Mouse (Mus musculus) hindbrain, embryonic 12.5 days (tissue): ENCODE measurements around the gene Gm3336. TPM values are rescaled to one million over a fixed set of nuclear protein-coding genes. Genes with fewer than 3 reads are reported as not detected.

ENCODE experiments used
- ATAC-seq: fragments of 200-750 bp; cut with Nextera tagmentation; 2 replicates; pipeline ENCODE4 v1.8.0; 2017; ENCODE audit warnings: moderate TSS enrichment; ENCODE audit not compliant: low FRiP score
- H3K27ac ChIP-seq: fragments of 300-500 bp; sonication (generic); 2 replicates; pipeline ENCODE4 v1.5.1; 2016; ENCODE audit warnings: mild to moderate bottlenecking
- H3K27me3 ChIP-seq: fragments of 300-500 bp; sonication (generic); 2 replicates; pipeline ENCODE4 v1.6.1; 2016; ENCODE audit warnings: mild to moderate bottlenecking
- H3K36me3 ChIP-seq: fragments of 300-500 bp; sonication (generic); 2 replicates; pipeline ENCODE4 v1.6.1; 2016; ENCODE audit warnings: mild to moderate bottlenecking
- H3K4me1 ChIP-seq: fragments of 300-500 bp; sonication (generic); 2 replicates; pipeline ENCODE4 v1.6.1; 2016
- H3K4me2 ChIP-seq: fragments of 300-500 bp; sonication (generic); replicated peaks from 2 replicates; pipeline ENCODE4 v1.6.1; 2016; ENCODE audit warnings: mild to moderate bottlenecking
- H3K4me3 ChIP-seq: fragments of 300-500 bp; sonication (generic); 2 replicates; pipeline ENCODE4 v1.5.1; 2016; ENCODE audit warnings: mild to moderate bottlenecking
- H3K9ac ChIP-seq: fragments of 300-500 bp; sonication (generic); 2 replicates; pipeline ENCODE4 v1.6.1; 2016; ENCODE audit warnings: mild to moderate bottlenecking, moderate library complexity
- H3K9me3 ChIP-seq: fragments of 300-500 bp; sonication (generic); replicated peaks from 2 replicates; pipeline ENCODE4 v1.6.1; 2016; ENCODE audit warnings: mild to moderate bottlenecking
- WGBS: fragments of 180-500 bp; shearing (Covaris S2); methylation state at CpG from one replicate; pipeline ENCODE4 v1.1.7; 2016; 5-methylcytosine and 5-hydroxymethylcytosine counted together
- polyA plus RNA-seq: library from polyadenylated mRNA; unstranded; fragments of >200 nt; fragmentation: Nextera tagmentation; extraction: Ambion mirVana; gene quantifications from 2 replicates; pipeline ENCODE4 v1.2.1, GENCODE M21; 2016

Gm3336 gene
- polyA plus RNA-seq, 1 experiment from 2014 or later = not detected

- no peaks in the 10 kb centered on the region for H3K9me3 ChIP-seq
- no peak for ATAC-seq
- peak overlapping the region; percentile 70 for H3K4me3 ChIP-seq
- peaks cover 24% of the 10 kb centered on the region for H3K36me3 ChIP-seq
- 83% methylated on average over 24 of the region's 24 CpGs for WGBS
- peak overlapping the region; percentile 92 for H3K4me2 ChIP-seq
- no peak overlapping the region for H3K27ac ChIP-seq
- peaks cover 50% of the 10 kb centered on the region for H3K4me1 ChIP-seq
- H3K9ac ChIP-seq = peak overlapping the region; percentile 84
- no peaks in the 10 kb centered on the region for H3K27me3 ChIP-seq
Measured at GRCm38 (mm10) chr8:70755661-70756475, 37.5 kb downstream of the Gm3336 start.

- no peaks in the 10 kb centered on the region for H3K9me3 ChIP-seq
- 0 out of 2 replicates have a peak overlapping the region, but pooled peaks have one; percentile 84 for H3K9ac ChIP-seq
- WGBS = 89% methylated on average over 6 of the region's 6 CpGs
- peaks cover 24% of the 10 kb centered on the region for H3K36me3 ChIP-seq
- ATAC-seq = no peak
- H3K27me3 ChIP-seq = no peaks in the 10 kb centered on the region
- H3K27ac ChIP-seq = no peak overlapping the region
- H3K4me2 ChIP-seq = no peak overlapping the region
- H3K4me3 ChIP-seq = no peak overlapping the region
- peaks cover 54% of the 10 kb centered on the region for H3K4me1 ChIP-seq
Measured at GRCm38 (mm10) chr8:70756476-70757040, 38.2 kb downstream of the Gm3336 start.

DNA sequence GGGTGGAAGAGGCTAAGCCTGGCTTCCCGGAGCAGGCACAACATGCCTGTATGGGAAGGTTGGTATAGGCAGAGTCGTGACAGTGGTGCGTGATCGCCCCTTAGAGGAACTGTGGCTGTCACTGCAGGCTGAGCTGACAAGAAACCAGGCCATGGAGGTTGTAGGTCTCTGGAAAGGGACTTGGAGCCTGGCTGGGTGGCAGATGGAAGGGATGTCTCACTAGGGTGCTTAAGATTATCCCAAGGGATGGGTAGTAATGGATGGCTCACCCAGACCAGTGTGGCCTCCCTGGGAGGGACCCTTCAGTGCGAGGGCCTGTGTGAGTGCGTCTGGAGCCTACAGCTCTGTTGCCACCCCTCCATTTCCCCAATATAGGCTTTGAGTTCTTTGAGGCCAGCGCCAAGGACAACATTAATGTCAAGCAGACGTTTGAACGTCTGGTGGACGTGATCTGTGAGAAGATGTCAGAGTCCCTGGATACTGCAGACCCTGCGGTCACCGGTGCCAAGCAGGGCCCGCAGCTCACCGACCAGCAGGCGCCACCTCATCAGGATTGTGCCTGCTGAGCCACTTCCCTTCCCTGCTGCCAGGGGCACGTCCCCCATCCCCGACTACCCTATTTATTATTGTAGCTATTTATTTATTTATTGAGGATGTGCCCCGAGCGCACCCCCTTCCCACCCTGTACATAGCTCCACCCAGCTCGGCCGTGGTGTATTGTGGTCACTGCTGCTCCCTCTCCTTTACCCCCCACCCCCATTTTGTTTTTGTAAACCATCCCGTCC is 39.4 kb downstream of the Gm3336 start:
- Histone ChIP-seq H3K27ac (peak overlapping the region; percentile 24; the same call in 1 of the 2 replicates), H3K36me3 (peaks cover 24% of the 10 kb centered on the region), H3K4me1 (peaks cover 55% of the 10 kb centered on the region), H3K9me3 (no peaks in the 10 kb centered on the region), H3K4me3 (no peak overlapping the region), H3K9ac (0 out of 2 replicates have a peak overlapping the region, but pooled peaks have one; percentile 38), H3K4me2 (no peak overlapping the region), H3K27me3 (no peaks in the 10 kb centered on the region)
- 64% methylated on average over 22 of the region's 22 CpGs for WGBS
- ATAC-seq = no peak

DNA sequence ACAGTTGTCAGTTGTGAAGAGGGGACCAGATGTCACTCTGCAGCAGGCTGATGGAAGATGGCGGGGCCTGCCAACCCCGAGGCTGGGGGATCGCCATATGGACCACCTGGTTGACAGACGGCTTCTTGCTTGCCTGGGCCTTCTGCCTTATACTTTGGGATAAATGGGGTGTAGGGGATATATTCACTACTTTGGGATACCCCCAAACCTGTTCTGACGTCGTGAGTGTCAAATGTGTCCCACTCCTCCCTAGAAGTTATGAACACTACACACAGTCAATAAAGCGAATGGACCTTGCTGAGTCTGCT is 39.9 kb downstream of the Gm3336 start:
- Histone ChIP-seq H3K27ac (peak overlapping the region; percentile 24; the same call in 1 of the 2 replicates), H3K27me3 (no peaks in the 10 kb centered on the region), H3K9me3 (no peaks in the 10 kb centered on the region), H3K36me3 (peaks cover 24% of the 10 kb centered on the region), H3K4me2 (no peak overlapping the region), H3K4me1 (peaks cover 51% of the 10 kb centered on the region), H3K9ac (no peak overlapping the region), H3K4me3 (no peak overlapping the region)
- no peak for ATAC-seq
- 75% methylated on average over 7 of the region's 7 CpGs for WGBS

DNA sequence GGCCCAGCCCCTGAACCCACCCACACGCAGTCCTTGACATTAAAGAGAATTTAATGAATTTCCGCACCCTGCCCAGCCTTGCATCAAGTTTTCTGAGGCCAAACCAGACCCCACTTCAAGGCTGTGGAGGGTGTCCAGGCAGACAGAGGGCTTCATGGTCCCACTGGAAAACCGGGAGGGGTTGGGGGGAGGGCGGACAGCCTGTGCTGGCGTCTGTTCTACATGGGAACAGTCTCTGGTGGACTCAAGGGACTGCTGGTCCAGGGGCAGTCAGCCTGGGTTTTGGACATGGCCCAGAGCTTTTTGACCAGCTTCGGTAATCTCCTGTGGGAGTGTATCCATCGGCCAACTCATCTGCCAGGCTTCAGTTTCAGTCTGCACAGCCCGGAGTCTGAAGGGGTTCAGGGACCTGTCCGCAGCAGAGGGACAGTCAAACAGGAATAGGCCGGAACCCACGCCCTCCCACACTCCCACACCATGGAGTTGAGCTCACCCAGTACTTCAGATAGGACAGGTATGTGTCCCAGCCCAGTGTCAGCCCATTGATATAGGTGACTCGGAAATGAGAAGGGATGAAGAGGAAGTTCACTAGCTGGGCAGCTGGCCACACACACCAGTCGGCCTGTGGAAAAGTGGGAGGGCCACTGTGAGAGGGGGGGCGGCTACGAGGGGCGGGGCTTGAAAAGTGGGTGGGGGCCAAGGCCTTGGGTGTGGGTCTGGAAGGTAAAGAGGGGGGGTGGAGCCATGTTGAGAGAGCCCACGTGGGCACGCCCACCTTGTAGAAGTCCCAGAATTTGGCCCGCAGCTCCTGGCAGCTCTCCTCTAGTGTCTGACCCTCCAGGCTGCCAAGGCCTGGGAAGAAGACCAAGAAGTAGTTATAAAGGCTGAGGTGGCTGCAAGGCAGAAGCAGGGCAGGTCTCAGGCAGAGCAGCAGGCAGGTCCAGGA is 40.5 kb downstream of the Gm3336 start:
- ATAC-seq = no peak
- no peaks in the 10 kb centered on the region for H3K9me3 ChIP-seq
- peaks cover 51% of the 10 kb centered on the region for H3K4me1 ChIP-seq
- H3K4me3 ChIP-seq = no peak overlapping the region
- H3K27me3 ChIP-seq = no peaks in the 10 kb centered on the region
- peaks cover 27% of the 10 kb centered on the region for H3K36me3 ChIP-seq
- no peak overlapping the region for H3K4me2 ChIP-seq
- H3K27ac ChIP-seq = peak overlapping the region; percentile 23; the same call in 1 of the 2 replicates
- 0 out of 2 replicates have a peak overlapping the region, but pooled peaks have one; percentile 18 for H3K9ac ChIP-seq
- 71% methylated on average over 19 of the region's 19 CpGs for WGBS

DNA sequence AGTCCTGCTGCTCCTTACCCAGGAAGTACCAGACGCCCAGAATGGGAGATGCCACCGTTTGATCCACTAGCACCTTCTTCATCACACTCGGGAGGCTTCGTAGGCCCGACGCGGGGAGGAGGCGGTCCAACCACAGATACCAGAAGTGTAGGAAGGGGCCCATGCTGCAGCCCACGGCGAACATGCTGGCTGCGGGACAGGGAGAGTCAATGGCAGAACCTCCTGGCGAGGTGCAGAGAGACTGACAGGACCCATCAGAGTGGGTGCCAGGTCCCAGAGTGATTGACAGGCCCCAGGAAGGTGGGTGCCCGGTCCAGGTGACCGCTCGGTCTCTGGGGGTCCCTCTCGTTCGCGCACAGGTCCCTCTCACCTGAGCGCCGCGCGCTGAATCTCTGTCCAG is 42.0 kb downstream of the Gm3336 start:
- 2% methylated on average over 21 of the region's 22 CpGs for WGBS
- no peaks in the 10 kb centered on the region for H3K9me3 ChIP-seq
- peaks cover 45% of the 10 kb centered on the region for H3K4me1 ChIP-seq
- H3K9ac ChIP-seq = peak overlapping the region; percentile 77
- H3K27me3 ChIP-seq = 0 out of 2 replicates have a peak, but pooled peaks cover 5% of the 10 kb centered on the region
- peak overlapping the region; percentile 96 for H3K4me2 ChIP-seq
- H3K36me3 ChIP-seq = peaks cover 27% of the 10 kb centered on the region
- ATAC-seq = peak; percentile 24
- H3K27ac ChIP-seq = peak overlapping the region; percentile 82
- peak overlapping the region; percentile 63 for H3K4me3 ChIP-seq

DNA sequence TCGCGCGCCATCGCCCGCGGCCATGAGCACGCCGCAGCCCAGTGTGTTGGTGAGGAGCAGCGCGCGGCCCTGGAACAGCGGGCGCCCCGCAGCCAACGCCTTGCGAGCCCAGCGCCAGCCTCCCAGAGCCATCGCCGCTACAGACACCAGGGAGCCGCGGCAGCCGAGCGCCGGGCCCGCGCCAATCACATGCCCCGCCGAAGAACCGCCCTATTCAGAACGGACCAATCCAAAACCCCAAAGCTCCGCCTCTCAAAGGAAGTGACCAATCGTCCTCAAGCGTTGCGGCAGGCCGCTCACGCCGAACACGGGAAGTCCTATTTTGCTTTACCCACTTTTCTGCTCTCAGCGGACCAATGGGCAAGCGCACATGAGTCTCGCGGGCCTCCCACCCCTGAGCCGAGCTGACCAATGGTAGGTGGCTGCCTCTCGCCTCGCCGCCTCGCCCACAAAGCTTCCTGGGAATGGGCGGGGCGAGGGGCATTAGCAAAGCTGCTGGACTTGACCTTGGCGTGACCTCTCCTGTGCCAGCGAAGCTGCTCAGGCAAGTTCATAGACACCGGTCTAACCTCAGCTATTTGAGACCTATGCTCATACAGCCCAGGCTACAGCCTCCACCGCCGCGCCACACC is 42.5 kb downstream of the Gm3336 start, which contains the start of gene Mpv17l2:
Mpv17l2 (minus strand) TSS at position 172 of the 632 bp plus-strand sequence.
- H3K4me1 ChIP-seq = peaks cover 45% of the 10 kb centered on the region
- H3K9me3 ChIP-seq = no peaks in the 10 kb centered on the region
- ATAC-seq = peak; percentile 96
- peak within 1 kb of the TSS; percentile 82 for H3K27ac ChIP-seq
- H3K27me3 ChIP-seq = 0 out of 2 replicates have a peak, but pooled peaks cover 8% of the 10 kb centered on the region
- whole genome bisulfite sequencing = under 1% methylated on average over 54 of the region's 55 CpGs
- peak within 1 kb of the TSS; percentile 63 for H3K4me3 ChIP-seq
- H3K36me3 ChIP-seq = peaks cover 27% of the 10 kb centered on the region
- peak within 1 kb of the TSS; percentile 77 for H3K9ac ChIP-seq
- H3K4me2 ChIP-seq = peak within 1 kb of the TSS; percentile 96

- Histone ChIP-seq H3K9me3 (no peaks in the 10 kb centered on the region), H3K27ac (no peak overlapping the region), H3K9ac (no peak overlapping the region), H3K4me3 (no peak overlapping the region), H3K4me2 (no peak overlapping the region), H3K36me3 (peaks cover 17% of the 10 kb centered on the region), H3K27me3 (peaks cover 17% of the 10 kb centered on the region; the same call in 1 of the 2 replicates), H3K4me1 (peaks cover 51% of the 10 kb centered on the region)
- ATAC-seq = no peak
- WGBS = 83% methylated on average over 1 of the region's 1 CpGs
Measured at GRCm38 (mm10) chr8:70762118-70762517, 43.8 kb downstream of the Gm3336 start.

DNA sequence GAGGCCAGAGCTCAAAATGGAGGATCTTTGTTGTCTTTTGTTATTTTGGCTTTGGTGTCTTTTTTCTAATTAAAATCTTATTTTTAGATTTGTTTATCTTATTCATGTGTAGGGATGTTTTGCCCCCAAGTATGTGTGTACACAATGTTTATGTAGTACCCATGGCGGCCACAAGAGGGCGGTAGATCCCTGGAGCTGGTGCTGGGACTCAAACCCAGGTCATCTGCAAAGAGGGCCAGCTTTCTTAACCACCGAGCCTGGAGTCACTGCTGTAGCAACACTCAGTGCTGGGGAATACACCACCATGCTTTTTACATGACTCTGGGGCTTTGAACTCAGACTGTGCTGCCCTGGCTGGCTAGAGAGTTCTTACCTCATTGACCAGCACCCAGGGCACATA is 45.0 kb downstream of the Gm3336 start:
- 4% methylated on average over 3 of the region's 3 CpGs for WGBS

GRCm38 (mm10) chr8:70764026-70764425 is 45.7 kb downstream of the Gm3336 start:
- ATAC-seq = no peak
- Histone ChIP-seq H3K4me1 (peaks cover 36% of the 10 kb centered on the region), H3K27ac (no peak overlapping the region), H3K4me3 (no peak overlapping the region), H3K4me2 (no peak overlapping the region), H3K9ac (no peak overlapping the region), H3K36me3 (peaks cover 20% of the 10 kb centered on the region), H3K9me3 (no peaks in the 10 kb centered on the region), H3K27me3 (peaks cover 24% of the 10 kb centered on the region; the same call in 1 of the 2 replicates)
- 88% methylated on average over 8 of the region's 8 CpGs for WGBS

More for the DNA sequence above, 45.0 kb downstream of the Gm3336 start:
- Histone ChIP-seq H3K9me3 (no peaks in the 10 kb centered on the region), H3K36me3 (peaks cover 19% of the 10 kb centered on the region), H3K27me3 (peaks cover 24% of the 10 kb centered on the region; the same call in 1 of the 2 replicates), H3K4me1 (peaks cover 42% of the 10 kb centered on the region), H3K9ac (no peak overlapping the region), H3K4me2 (no peak overlapping the region), H3K4me3 (no peak overlapping the region), H3K27ac (no peak overlapping the region)
- no peak for ATAC-seq

- ATAC-seq = no peak
- Histone ChIP-seq H3K36me3 (peaks cover 22% of the 10 kb centered on the region), H3K9me3 (no peaks in the 10 kb centered on the region), H3K27me3 (peaks cover 24% of the 10 kb centered on the region; the same call in 1 of the 2 replicates), H3K4me3 (no peak overlapping the region), H3K4me1 (peaks cover 29% of the 10 kb centered on the region), H3K27ac (no peak overlapping the region), H3K4me2 (no peak overlapping the region), H3K9ac (no peak overlapping the region)
- 94% methylated on average over 13 of the region's 13 CpGs for WGBS
Measured at GRCm38 (mm10) chr8:70764676-70765075, 46.3 kb downstream of the Gm3336 start.
